Mouse (Mus musculus) CH12.LX (cell line): ENCODE measurements at regions not wholly inside any gene's neighbourhood (a gene's known extent, or its start where the extent isn't known, plus 50 kb on each side); places are given as distances from the start of the nearest gene placed in this dataset.

ENCODE experiments used
- DNase-seq: peaks from one replicate; pipeline ENCODE4 v3.0.0-alpha.2; 2013; ENCODE audit errors: extremely low read depth
- H3K27ac ChIP-seq: 2 replicates; pipeline ENCODE4 v1.5.1; 2012; ENCODE audit warnings: low read depth, mild to moderate bottlenecking, control low read depth, moderate library complexity; ENCODE audit not compliant: insufficient read depth
- H3K27me3 ChIP-seq: replicated peaks from 2 replicates; pipeline ENCODE3; 2012; ENCODE audit warnings: inconsistent platforms
- H3K36me3 ChIP-seq, 2 experiments: replicated peaks in 1 of 2; 2 replicates each; pipeline versions ENCODE3 to v1.6.1; 2012; ENCODE audit warnings: inconsistent platforms in 1 of 2, low read length in 1 of 2, mild to moderate bottlenecking in 1 of 2, mixed read lengths in 1 of 2, moderate library complexity in 1 of 2; ENCODE audit not compliant: control insufficient read depth in 1 of 2, insufficient read depth in 1 of 2
- H3K4me1 ChIP-seq, 2 experiments: 2 replicates each; pipeline ENCODE4 v1.6.1; 2012; ENCODE audit warnings: inconsistent platforms in 1 of 2, moderate library complexity in 1 of 2; ENCODE audit not compliant: insufficient read depth in 2 of 2, control insufficient read depth in 1 of 2
- H3K4me2 ChIP-seq: 2 replicates; pipeline ENCODE4 v1.6.1; 2012; ENCODE audit warnings: low read depth, mild to moderate bottlenecking, control low read depth; ENCODE audit not compliant: poor library complexity, insufficient read depth, severe bottlenecking
- H3K4me3 ChIP-seq, 3 experiments: fragments of 150-350 bp in 1 of 3; sonication (generic) in 1 of 3; replicated peaks in 1 of 3; 2 replicates each; pipeline versions ENCODE3 to v1.5.1; 2011 to 2012; ENCODE audit warnings: low read depth in 2 of 3, low read length in 2 of 3, mild to moderate bottlenecking in 2 of 3, moderate library complexity in 2 of 3, control low read depth in 1 of 3, improper control_type of control experiment in 1 of 3, inconsistent platforms in 1 of 3, mixed read lengths in 1 of 3; ENCODE audit not compliant: poor library complexity in 1 of 3
- H3K79me2 ChIP-seq: replicated peaks from 2 replicates; pipeline ENCODE4 v1.6.1; 2012; ENCODE audit warnings: mild to moderate bottlenecking, moderate library complexity; ENCODE audit not compliant: control insufficient read depth, poor library complexity, insufficient read depth, severe bottlenecking; ENCODE audit errors: extremely low read depth
- H3K9ac ChIP-seq: 2 replicates; pipeline ENCODE4 v1.6.1; 2012; ENCODE audit warnings: low read depth, mild to moderate bottlenecking, control low read depth, moderate library complexity; ENCODE audit not compliant: insufficient read depth
- H3K9me3 ChIP-seq: replicated peaks from 2 replicates; pipeline ENCODE3; 2012; ENCODE audit warnings: low read length, inconsistent platforms, mixed read lengths
- CHD1 ChIP-seq: IDR thresholded peaks from 2 replicates; pipeline ENCODE4 v1.6.1; 2012; ENCODE audit warnings: low read depth, low read length, improper control_type of control experiment, inconsistent platforms
- CHD2 ChIP-seq: IDR thresholded peaks from 2 replicates; pipeline ENCODE4 v1.6.1; 2011; ENCODE audit warnings: low read length, improper control_type of control experiment
- E2F4 ChIP-seq: IDR thresholded peaks from 2 replicates; pipeline ENCODE4 v1.6.1; 2011; ENCODE audit warnings: low read depth, low read length, improper control_type of control experiment; ENCODE audit not compliant: insufficient replicate concordance
- ETS1 ChIP-seq: conservative IDR thresholded peaks from 2 replicates; pipeline ENCODE4 v1.6.1; 2012; ENCODE audit warnings: low read depth, mild to moderate bottlenecking, inconsistent platforms, low read length, improper control_type of control experiment, moderate library complexity
- JUN ChIP-seq: IDR thresholded peaks from 2 replicates; pipeline ENCODE4 v1.6.1; 2011; ENCODE audit warnings: low read depth, mild to moderate bottlenecking, low read length, improper control_type of control experiment, moderate library complexity; ENCODE audit not compliant: insufficient read depth
- JUND ChIP-seq: conservative IDR thresholded peaks from 2 replicates; pipeline ENCODE4 v1.6.1; 2011; ENCODE audit warnings: low read depth, low read length, improper control_type of control experiment
- KAT2A ChIP-seq: IDR thresholded peaks from 2 replicates; pipeline ENCODE4 v1.6.1; 2012; ENCODE audit warnings: low read length, improper control_type of control experiment, inconsistent platforms; ENCODE audit not compliant: insufficient replicate concordance
- MAFK ChIP-seq: IDR thresholded peaks from 2 replicates; pipeline ENCODE4 v1.6.1; 2011; ENCODE audit warnings: low read length, improper control_type of control experiment; ENCODE audit not compliant: insufficient replicate concordance
- MAX ChIP-seq: IDR thresholded peaks from 2 replicates; pipeline ENCODE4 v1.6.1; 2011; ENCODE audit warnings: low read length, improper control_type of control experiment
- MAZ ChIP-seq: IDR thresholded peaks from 2 replicates; pipeline ENCODE4 v1.6.1; 2012; ENCODE audit warnings: low read depth, mild to moderate bottlenecking, inconsistent platforms, low read length, improper control_type of control experiment, moderate library complexity
- MXI1 ChIP-seq: IDR thresholded peaks from 2 replicates; pipeline ENCODE4 v1.6.1; 2011; ENCODE audit warnings: mild to moderate bottlenecking, low read depth, low read length, improper control_type of control experiment
- NELFE ChIP-seq: IDR thresholded peaks from 2 replicates; pipeline ENCODE4 v1.6.1; 2011; ENCODE audit warnings: low read depth, low read length, improper control_type of control experiment
- NRF1 ChIP-seq: IDR thresholded peaks from 2 replicates; pipeline ENCODE4 v1.6.1; 2014; ENCODE audit warnings: low read depth, mild to moderate bottlenecking, inconsistent platforms, low read length, improper control_type of control experiment, moderate library complexity
- POLR2A ChIP-seq: IDR thresholded peaks from 2 replicates; pipeline ENCODE4 v1.6.1; 2011; ENCODE audit warnings: low read depth, mild to moderate bottlenecking, improper control_type of control experiment, low read length
- POLR2AphosphoS2 ChIP-seq: IDR thresholded peaks from 2 replicates; pipeline ENCODE4 v1.6.1; 2011; ENCODE audit warnings: low read depth, low read length, improper control_type of control experiment
- SIN3A ChIP-seq: IDR thresholded peaks from 2 replicates; pipeline ENCODE4 v1.6.1; 2012; ENCODE audit warnings: low read length, improper control_type of control experiment, inconsistent platforms
- SMC3 ChIP-seq: IDR thresholded peaks from 2 replicates; pipeline ENCODE4 v1.6.1; 2011; ENCODE audit warnings: low read depth, low read length, improper control_type of control experiment
- TCF12 ChIP-seq: IDR thresholded peaks from 2 replicates; pipeline ENCODE4 v1.6.1; 2014; ENCODE audit warnings: low read depth, mild to moderate bottlenecking, inconsistent platforms, low read length, improper control_type of control experiment
- USF1 ChIP-seq: IDR thresholded peaks from 2 replicates; pipeline ENCODE4 v1.6.1; 2014; ENCODE audit warnings: low read depth, mild to moderate bottlenecking, inconsistent platforms, low read length, improper control_type of control experiment
- USF2 ChIP-seq: conservative IDR thresholded peaks from 2 replicates; pipeline ENCODE4 v1.6.1; 2011; ENCODE audit warnings: low read depth, low read length, improper control_type of control experiment
- ZC3H11A ChIP-seq: IDR thresholded peaks from 2 replicates; pipeline ENCODE4 v1.6.1; 2012; ENCODE audit warnings: low read depth, mild to moderate bottlenecking, inconsistent platforms, low read length, improper control_type of control experiment
- ZMIZ1 ChIP-seq: IDR thresholded peaks from 2 replicates; pipeline ENCODE4 v1.6.1; 2012; ENCODE audit warnings: low read depth, mild to moderate bottlenecking, inconsistent platforms, low read length, improper control_type of control experiment
- dilution Hi-C: fragments of 300-500 bp; cut with MboI; formaldehyde crosslinking; loops from 2 replicates; pipeline ENCODE4 v1.14.3; 2020; ENCODE audit warnings: low sequenced_read_pairs; ENCODE audit not compliant: extremely low pct_unique_long_range_greater_than_20kb, extremely low pct_ligation_motif_present
- in situ Hi-C: fragments of 300-500 bp; cut with MboI; formaldehyde crosslinking; loops from 3 replicates; pipeline ENCODE4 v1.14.3; 2019; ENCODE audit warnings: low sequenced_read_pairs, low pct_ligation_motif_present, low pct_unique_long_range_greater_than_20kb, mixed read lengths

DNA sequence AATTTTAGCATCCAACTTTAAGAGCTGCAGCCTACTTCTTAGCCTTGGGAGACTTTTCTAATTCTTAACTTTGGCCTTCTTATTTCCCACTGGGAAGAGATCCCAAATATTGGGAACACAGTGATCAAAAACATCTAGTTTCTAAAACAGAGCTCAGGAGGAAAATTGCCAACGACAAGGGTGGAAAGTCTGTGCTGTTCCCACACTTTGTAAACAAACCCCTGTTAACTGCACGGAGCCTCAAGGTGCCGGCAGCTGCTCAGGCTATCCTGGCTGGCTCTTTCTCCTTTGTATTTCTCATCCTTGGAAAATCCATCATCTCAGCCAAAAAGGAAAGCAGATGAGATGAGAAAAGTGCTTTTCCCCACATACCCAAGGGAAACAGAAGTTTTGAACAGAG, 84.9 kb downstream of the Impad1 start:
- no peaks in the 10 kb centered on the region for H3K4me1 ChIP-seq
- H3K4me2 ChIP-seq, result no peak overlapping the region
- no peak overlapping the region for H3K27ac ChIP-seq
- TF ChIP-seq MAX, result no peak
- no peak for TF ChIP-seq ETS1
- no peak for TF ChIP-seq POLR2AphosphoS2
- TF ChIP-seq MAZ, result no peak
- no peak for TF ChIP-seq CHD1
- no peak for TF ChIP-seq MXI1
- H3K79me2 ChIP-seq, result no peaks in the 10 kb centered on the region
- in situ Hi-C loops (loop anchor here (25.0 kb wide), 2 partner anchors 571 to 746 kb away; partner anchors contain the start of gene Gm11808), dilution Hi-C loops (no loop called here)
- H3K9ac ChIP-seq, result no peak overlapping the region
- no peaks in the 10 kb centered on the region for H3K9me3 ChIP-seq
- H3K4me3 ChIP-seq, result no peak overlapping the region
- no peaks in the 10 kb centered on the region for H3K36me3 ChIP-seq
- no peaks in the 10 kb centered on the region for H3K27me3 ChIP-seq
- no peak for DNase-seq

DNA sequence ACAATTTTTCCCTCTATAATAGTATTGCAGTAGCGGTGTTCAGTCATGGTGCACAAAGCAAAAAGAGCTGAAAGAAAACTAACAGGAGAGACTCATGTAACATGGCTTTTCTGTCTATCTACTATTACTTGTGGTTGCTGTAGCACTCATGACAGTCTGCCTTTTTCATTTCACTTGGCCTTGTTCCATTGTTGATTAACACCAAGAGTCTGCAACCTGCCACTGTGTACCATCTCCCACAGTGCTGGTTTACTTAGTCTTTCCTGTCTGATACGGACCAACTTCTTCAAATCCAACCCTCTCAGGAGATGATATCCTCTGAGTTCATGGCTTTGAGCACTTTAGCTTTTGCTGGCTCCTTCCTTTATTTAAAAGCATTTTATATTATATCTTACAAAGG, 94.1 kb downstream of the Impad1 start:
- Histone ChIP-seq H3K9me3 (no peaks in the 10 kb centered on the region), H3K4me3 (no peak overlapping the region), H3K9ac (no peak overlapping the region), H3K36me3 (no peaks in the 10 kb centered on the region), H3K27me3 (no peaks in the 10 kb centered on the region), H3K4me1 (no peaks in the 10 kb centered on the region), H3K79me2 (no peaks in the 10 kb centered on the region), H3K27ac (no peak overlapping the region), H3K4me2 (no peak overlapping the region)
- no peak for DNase-seq
- in situ Hi-C loops, result no loop called here
- dilution Hi-C loops, result no loop called here
- TF ChIP-seq CHD1 (no peak), POLR2AphosphoS2 (no peak), NRF1 (no peak), TCF12 (no peak), CHD2 (no peak), MAX (no peak), SMC3 (no peak)

DNA sequence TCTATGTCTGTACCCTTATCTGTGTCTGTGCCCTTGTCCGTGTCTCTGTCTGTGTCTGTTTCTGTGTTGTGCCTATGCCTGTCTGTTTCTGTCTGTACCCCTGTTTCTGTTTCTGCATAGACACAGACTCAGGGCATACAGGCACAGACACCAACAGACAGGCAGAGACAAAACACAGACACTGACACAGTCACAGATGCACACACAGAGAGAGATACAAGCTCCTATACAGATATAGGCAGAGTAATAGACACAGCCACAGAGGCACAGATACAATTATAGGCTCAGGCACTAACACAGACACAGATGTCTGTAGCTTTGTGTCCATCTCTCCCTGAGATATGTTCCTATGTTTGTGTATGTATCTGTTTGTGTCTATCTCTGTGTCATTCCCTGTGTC, 97.7 kb downstream of the Impad1 start:
- dilution Hi-C loops (no loop called here), in situ Hi-C loops (no loop called here)
- TF ChIP-seq E2F4 (no peak), NELFE (no peak), CHD1 (no peak), MAZ (no peak), USF1 (no peak), POLR2AphosphoS2 (no peak), JUN (no peak), JUND (no peak), MAFK (no peak), ZC3H11A (no peak), SIN3A (no peak), POLR2A (no peak), ZMIZ1 (no peak), USF2 (no peak), KAT2A (no peak), CHD2 (no peak), TCF12 (no peak), SMC3 (no peak), MAX (no peak)
- Histone ChIP-seq H3K27me3 (no peaks in the 10 kb centered on the region), H3K9ac (no peak overlapping the region), H3K27ac (no peak overlapping the region), H3K4me2 (no peak overlapping the region), H3K79me2 (no peaks in the 10 kb centered on the region), H3K36me3 (no peaks in the 10 kb centered on the region), H3K4me1 (no peaks in the 10 kb centered on the region), H3K9me3 (no peaks in the 10 kb centered on the region), H3K4me3 (no peak overlapping the region)
- no peak for DNase-seq
